Mouse (Mus musculus) kidney, postnatal 0 days (tissue): ENCODE data around the gene Naa10. TPM values are rescaled to one million over a fixed set of nuclear protein-coding genes. Genes with fewer than 3 reads are reported as not detected.

Experiments
- ATAC-seq: fragments of 200-750 bp; cut with Nextera tagmentation; replicated peaks from 2 replicates; pipeline ENCODE4 v1.8.0; 2017; ENCODE audit warnings: low read depth, moderate number of reproducible peaks, moderate TSS enrichment, moderate library complexity; ENCODE audit not compliant: low FRiP score
- DNase-seq: peaks from one replicate; pipeline ENCODE4 v3.0.0-alpha.2; 2016; ENCODE audit warnings: low spot score
- H3K27ac ChIP-seq: fragments of 300-500 bp; sonication (generic); 2 replicates; pipeline ENCODE4 v1.5.1; 2014; ENCODE audit warnings: mild to moderate bottlenecking
- H3K27me3 ChIP-seq: fragments of 300-500 bp; sonication (generic); 2 replicates; pipeline ENCODE4 v1.6.1; 2014; ENCODE audit warnings: low read length, mixed read lengths; ENCODE audit not compliant: insufficient read depth
- H3K36me3 ChIP-seq: fragments of 300-500 bp; sonication (generic); 2 replicates; pipeline ENCODE4 v1.6.1; 2014; ENCODE audit warnings: low read length, mixed read lengths; ENCODE audit not compliant: insufficient read depth
- H3K4me1 ChIP-seq: fragments of 300-500 bp; sonication (generic); replicated peaks from 2 replicates; pipeline ENCODE4 v1.6.1; 2014; ENCODE audit warnings: antibody characterized with exemption, low read length, mixed read lengths; ENCODE audit not compliant: insufficient read depth
- H3K4me2 ChIP-seq: fragments of 300-500 bp; sonication (generic); 2 replicates; pipeline ENCODE4 v1.6.1; 2014; ENCODE audit warnings: mild to moderate bottlenecking, low read length, moderate library complexity, mixed read lengths
- H3K4me3 ChIP-seq: fragments of 300-500 bp; sonication (generic); replicated peaks from 2 replicates; pipeline ENCODE4 v1.5.1; 2014; ENCODE audit warnings: low read depth, low read length
- H3K9ac ChIP-seq: fragments of 300-500 bp; sonication (generic); 2 replicates; pipeline ENCODE4 v1.6.1; 2014; ENCODE audit warnings: low read depth, low read length
- H3K9me3 ChIP-seq: fragments of 300-500 bp; sonication (generic); replicated peaks from 2 replicates; pipeline ENCODE4 v1.6.1; 2016; ENCODE audit warnings: low read length, inconsistent platforms, mixed read lengths
- CTCF ChIP-seq: IDR thresholded peaks from 2 replicates; pipeline ENCODE4 v1.5.1; 2016; ENCODE audit warnings: antibody characterized with exemption, low read depth, mild to moderate bottlenecking, moderate library complexity
- WGBS: fragments of 180-500 bp; shearing (Covaris S2); extraction: QIAGEN DNeasy Blood & Tissue Kit; methylation state at CpG from one replicate; pipeline ENCODE4 v1.1.7; 2014; 5-methylcytosine and 5-hydroxymethylcytosine counted together
- polyA plus RNA-seq: library from polyadenylated mRNA; unstranded; fragments of >200 nt; fragmentation: Nextera tagmentation; extraction: Ambion mirVana; gene quantifications from 2 replicates; pipeline ENCODE4 v1.2.1, GENCODE M21; 2015

Naa10 gene
- polyA plus RNA-seq: 119 TPM in 2 replicates

DNA sequence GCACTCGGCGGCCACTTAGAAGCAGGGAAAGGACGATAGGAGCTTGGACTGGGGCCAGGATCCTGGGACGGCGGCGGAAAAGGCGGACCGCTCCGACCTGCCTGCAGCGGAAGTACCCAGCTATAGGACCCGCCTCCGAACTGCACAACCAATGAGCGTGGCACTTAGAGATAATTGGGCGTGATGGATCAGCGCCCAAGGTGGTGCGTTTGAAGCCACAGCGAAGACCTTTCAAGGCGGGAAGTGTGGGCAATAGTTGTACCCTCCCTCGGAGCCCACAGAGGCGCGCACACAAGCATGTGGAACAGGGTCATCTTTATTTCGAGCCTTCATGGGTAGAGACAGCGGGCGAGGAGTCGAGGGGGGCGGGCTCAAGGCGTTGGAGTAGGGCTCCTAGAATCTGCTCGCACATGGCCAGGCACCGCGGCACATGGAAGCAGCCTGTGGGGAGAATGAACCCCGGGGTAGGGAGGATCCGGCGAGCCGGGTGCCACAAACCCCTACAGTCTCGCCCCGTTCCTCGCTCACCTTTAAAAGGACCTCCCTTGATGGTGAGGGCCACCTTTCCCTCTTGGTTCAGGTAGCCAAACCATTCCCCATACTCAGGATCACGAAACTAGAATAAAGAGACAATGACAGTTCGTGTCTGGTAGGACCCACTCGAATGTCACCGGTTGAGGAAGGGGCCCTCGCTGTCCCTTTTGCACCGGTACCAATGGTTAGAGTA lies at the start of gene Naa10, which contains the start of gene Arhgap4:
Naa10 (minus strand) TSS at position 122 of the 727 bp plus-strand sequence.
Arhgap4 (minus strand) TSS at position 48 of the 727 bp plus-strand sequence.
- peak within 1 kb of the TSS; percentile 79 for H3K27ac ChIP-seq
- H3K4me2 ChIP-seq: peak within 1 kb of the TSS; percentile 63
- H3K9me3 ChIP-seq: no peaks in the 10 kb centered on the region
- peak; percentile 88 for DNase-seq
- H3K36me3 ChIP-seq: no peaks in the 10 kb centered on the region
- H3K9ac ChIP-seq: peak within 1 kb of the TSS; percentile 63
- TF ChIP-seq CTCF: no peak
- ATAC-seq: peak; percentile 96
- peak within 1 kb of the TSS; percentile 50 for H3K4me3 ChIP-seq
- H3K27me3 ChIP-seq: no peaks in the 10 kb centered on the region
- H3K4me1 ChIP-seq: no peaks in the 10 kb centered on the region
- WGBS: 27% methylated on average over 43 of the region's 43 CpGs

DNA sequence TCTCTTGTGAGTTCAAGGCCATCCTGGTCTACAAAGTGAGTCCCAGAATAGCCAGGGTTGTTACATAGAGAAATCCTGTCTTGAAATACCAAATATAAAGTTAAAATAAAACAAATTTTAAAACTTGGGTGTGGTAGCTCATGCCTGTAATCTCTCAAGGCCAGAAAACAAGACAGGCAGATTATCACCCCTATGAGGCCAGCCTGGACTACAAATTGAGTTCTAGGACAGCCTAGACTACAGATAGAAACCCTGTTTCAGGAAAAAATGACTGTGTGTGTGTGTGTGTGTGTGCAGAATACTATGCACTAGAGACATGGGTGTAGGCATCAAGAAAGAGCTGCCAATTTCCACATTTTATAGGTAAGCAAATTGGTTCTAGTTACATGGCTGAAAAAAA lies 49.0 kb upstream of the Naa10 start:
- no peak for ATAC-seq
- H3K27me3 ChIP-seq: no peaks in the 10 kb centered on the region
- no peaks in the 10 kb centered on the region for H3K36me3 ChIP-seq
- no peak overlapping the region for H3K4me2 ChIP-seq
- no peak for DNase-seq
- no peak overlapping the region for H3K4me3 ChIP-seq
- H3K4me1 ChIP-seq: no peaks in the 10 kb centered on the region
- no peak for TF ChIP-seq CTCF
- H3K9ac ChIP-seq: no peak overlapping the region
- no peaks in the 10 kb centered on the region for H3K9me3 ChIP-seq
- no peak overlapping the region for H3K27ac ChIP-seq

DNA sequence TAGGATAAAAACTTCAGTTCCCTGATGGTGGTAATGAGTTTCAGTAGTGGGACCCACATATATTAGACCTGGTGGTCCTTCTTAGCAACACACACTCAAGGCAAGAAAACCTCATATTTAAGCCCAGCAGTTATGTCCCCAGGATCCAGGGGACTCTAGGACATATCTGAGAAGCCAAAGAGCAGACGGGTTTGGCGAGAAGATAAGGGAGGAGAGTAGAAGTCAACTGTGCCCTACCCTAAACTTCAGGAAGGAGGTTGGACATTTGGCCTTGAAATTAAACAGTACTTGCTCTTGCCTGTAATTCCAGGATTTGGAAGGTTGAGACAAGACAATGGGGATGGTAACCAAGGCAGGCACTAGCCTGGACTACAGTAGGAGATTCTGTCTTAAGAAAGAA lies 48.0 kb upstream of the Naa10 start:
- no peak for DNase-seq
- no peaks in the 10 kb centered on the region for H3K9me3 ChIP-seq
- no peak for ATAC-seq
- H3K27ac ChIP-seq: no peak overlapping the region
- H3K4me2 ChIP-seq: no peak overlapping the region
- H3K9ac ChIP-seq: no peak overlapping the region
- no peaks in the 10 kb centered on the region for H3K27me3 ChIP-seq
- no peaks in the 10 kb centered on the region for H3K4me1 ChIP-seq
- no peak for TF ChIP-seq CTCF
- WGBS: 93% methylated on average over 2 of the region's 2 CpGs
- no peak overlapping the region for H3K4me3 ChIP-seq
- H3K36me3 ChIP-seq: no peaks in the 10 kb centered on the region

DNA sequence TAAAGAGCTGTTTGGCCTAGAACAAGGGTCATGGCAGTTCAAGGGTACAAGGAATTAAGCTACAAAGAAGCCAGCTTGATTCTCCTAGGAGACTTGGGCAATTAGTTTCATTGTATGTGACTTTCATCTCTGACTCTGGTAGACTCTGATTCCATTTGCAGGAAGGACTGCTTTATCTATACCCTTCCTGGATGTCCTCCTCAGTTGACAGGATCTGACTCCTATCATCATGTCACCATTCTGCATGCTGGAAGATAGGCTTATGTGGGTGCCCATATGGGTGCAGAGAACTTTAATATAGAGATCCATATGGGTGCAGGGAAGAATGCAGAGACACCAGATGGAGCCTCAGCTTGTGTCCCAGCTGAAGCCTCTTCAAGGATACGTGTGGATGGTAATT lies 47.4 kb upstream of the Naa10 start:
- H3K27ac ChIP-seq: no peak overlapping the region
- no peaks in the 10 kb centered on the region for H3K27me3 ChIP-seq
- H3K4me2 ChIP-seq: no peak overlapping the region
- no peak overlapping the region for H3K4me3 ChIP-seq
- no peaks in the 10 kb centered on the region for H3K36me3 ChIP-seq
- H3K4me1 ChIP-seq: no peaks in the 10 kb centered on the region; the same call in 1 of the 2 replicates
- WGBS: 89% methylated on average over 1 of the region's 1 CpGs
- TF ChIP-seq CTCF: no peak
- no peak overlapping the region for H3K9ac ChIP-seq
- no peaks in the 10 kb centered on the region for H3K9me3 ChIP-seq
- DNase-seq (no peak), ATAC-seq (no peak)

DNA sequence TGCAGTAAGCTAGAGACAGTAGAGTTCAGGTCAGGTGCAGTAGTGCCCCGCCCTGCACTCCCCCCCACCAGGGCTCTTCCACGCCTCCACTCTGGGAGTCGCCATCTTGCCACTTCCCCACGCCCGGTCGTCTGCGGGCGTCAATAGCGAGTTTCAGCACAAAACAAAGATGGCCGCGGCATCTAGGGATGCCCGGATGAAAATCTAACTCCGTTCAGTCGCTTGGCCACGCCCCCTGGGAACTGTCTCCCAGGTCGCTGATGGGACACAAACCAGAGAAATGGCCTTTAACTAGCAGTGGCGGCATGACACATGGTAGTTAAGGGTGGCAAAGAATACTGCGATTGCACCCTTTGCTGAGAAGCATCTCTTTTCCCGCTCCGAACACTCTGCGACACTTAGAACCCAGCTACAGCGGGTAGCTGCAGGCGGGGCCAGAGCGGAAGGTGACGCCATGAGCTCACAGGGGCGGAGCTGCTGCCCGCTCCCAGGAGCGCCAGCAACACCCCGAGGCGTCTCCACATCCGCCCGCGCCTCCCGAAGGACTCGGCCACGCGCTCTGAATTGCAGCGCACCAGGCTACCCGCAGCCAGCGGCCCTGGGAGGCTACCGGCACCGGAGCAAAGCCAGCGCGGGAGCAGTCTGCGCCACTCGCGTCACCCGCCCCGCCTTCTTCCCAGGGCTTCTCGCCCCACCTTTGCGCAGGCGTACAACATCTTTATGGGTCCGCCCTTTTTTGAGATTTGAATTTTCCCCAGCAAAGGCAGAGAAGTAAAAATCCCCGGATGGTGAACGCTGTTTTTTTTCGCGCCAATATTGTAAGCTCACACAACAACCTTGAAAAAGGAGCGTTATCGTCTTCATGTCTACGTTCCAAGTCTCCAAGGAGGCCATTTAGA lies 45.7 kb upstream of the Naa10 start:
- H3K36me3 ChIP-seq: no peaks in the 10 kb centered on the region

More for the DNA sequence above, 45.7 kb upstream of the Naa10 start:
- Histone ChIP-seq H3K4me3 (peak overlapping the region; percentile 73), H3K4me2 (peak overlapping the region; percentile 63), H3K27me3 (no peaks in the 10 kb centered on the region), H3K9ac (peak overlapping the region; percentile 80), H3K4me1 (no peaks in the 10 kb centered on the region; the same call in 1 of the 2 replicates), H3K27ac (peak overlapping the region; percentile 97), H3K9me3 (no peaks in the 10 kb centered on the region)
- WGBS: 23% methylated on average over 60 of the region's 60 CpGs
- peak; percentile 88 for ATAC-seq
- no peak for TF ChIP-seq CTCF
- peak; percentile 94 for DNase-seq
